Mouse (Mus musculus) CH12.LX (cell line): ENCODE results near the gene Aptx. TPM values are rescaled to one million over a fixed set of nuclear protein-coding genes. Genes with fewer than 3 reads are reported as not detected.

Experiments used
- DNase-seq: peaks from one replicate; pipeline ENCODE4 v3.0.0-alpha.2; 2013; ENCODE audit errors: extremely low read depth
- H3K27ac ChIP-seq: 2 replicates; pipeline ENCODE4 v1.5.1; 2012; ENCODE audit warnings: low read depth, mild to moderate bottlenecking, control low read depth, moderate library complexity; ENCODE audit not compliant: insufficient read depth
- H3K27me3 ChIP-seq: replicated peaks from 2 replicates; pipeline ENCODE3; 2012; ENCODE audit warnings: inconsistent platforms
- H3K36me3 ChIP-seq, 2 experiments: replicated peaks in 1 of 2; 2 replicates each; pipeline versions ENCODE3 to v1.6.1; 2012; ENCODE audit warnings: inconsistent platforms in 1 of 2, low read length in 1 of 2, mild to moderate bottlenecking in 1 of 2, mixed read lengths in 1 of 2, moderate library complexity in 1 of 2; ENCODE audit not compliant: control insufficient read depth in 1 of 2, insufficient read depth in 1 of 2
- H3K4me1 ChIP-seq, 2 experiments: 2 replicates each; pipeline ENCODE4 v1.6.1; 2012; ENCODE audit warnings: inconsistent platforms in 1 of 2, moderate library complexity in 1 of 2; ENCODE audit not compliant: insufficient read depth in 2 of 2, control insufficient read depth in 1 of 2
- H3K4me2 ChIP-seq: 2 replicates; pipeline ENCODE4 v1.6.1; 2012; ENCODE audit warnings: low read depth, mild to moderate bottlenecking, control low read depth; ENCODE audit not compliant: poor library complexity, insufficient read depth, severe bottlenecking
- H3K4me3 ChIP-seq, 3 experiments: fragments of 150-350 bp in 1 of 3; sonication (generic) in 1 of 3; replicated peaks in 1 of 3; 2 replicates each; pipeline versions ENCODE3 to v1.5.1; 2011 to 2012; ENCODE audit warnings: low read depth in 2 of 3, low read length in 2 of 3, mild to moderate bottlenecking in 2 of 3, moderate library complexity in 2 of 3, control low read depth in 1 of 3, improper control_type of control experiment in 1 of 3, inconsistent platforms in 1 of 3, mixed read lengths in 1 of 3; ENCODE audit not compliant: poor library complexity in 1 of 3
- H3K79me2 ChIP-seq: replicated peaks from 2 replicates; pipeline ENCODE4 v1.6.1; 2012; ENCODE audit warnings: mild to moderate bottlenecking, moderate library complexity; ENCODE audit not compliant: control insufficient read depth, poor library complexity, insufficient read depth, severe bottlenecking; ENCODE audit errors: extremely low read depth
- H3K9ac ChIP-seq: 2 replicates; pipeline ENCODE4 v1.6.1; 2012; ENCODE audit warnings: low read depth, mild to moderate bottlenecking, control low read depth, moderate library complexity; ENCODE audit not compliant: insufficient read depth
- H3K9me3 ChIP-seq: replicated peaks from 2 replicates; pipeline ENCODE3; 2012; ENCODE audit warnings: low read length, inconsistent platforms, mixed read lengths
- BHLHE40 ChIP-seq: IDR thresholded peaks from 2 replicates; pipeline ENCODE4 v1.6.1; 2011; ENCODE audit warnings: mild to moderate bottlenecking, low read depth, low read length, improper control_type of control experiment
- CHD2 ChIP-seq: IDR thresholded peaks from 2 replicates; pipeline ENCODE4 v1.6.1; 2011; ENCODE audit warnings: low read length, improper control_type of control experiment
- CTCF ChIP-seq, 2 experiments: IDR thresholded peaks in 1 of 2; conservative IDR thresholded peaks in 1 of 2; 2 replicates each; pipeline ENCODE4 v1.5.1; 2011 to 2012; ENCODE audit warnings: low read depth in 2 of 2, low read length in 2 of 2, improper control_type of control experiment in 1 of 2, inconsistent platforms in 1 of 2, mild to moderate bottlenecking in 1 of 2, moderate library complexity in 1 of 2
- MAX ChIP-seq: IDR thresholded peaks from 2 replicates; pipeline ENCODE4 v1.6.1; 2011; ENCODE audit warnings: low read length, improper control_type of control experiment
- NRF1 ChIP-seq: IDR thresholded peaks from 2 replicates; pipeline ENCODE4 v1.6.1; 2014; ENCODE audit warnings: low read depth, mild to moderate bottlenecking, inconsistent platforms, low read length, improper control_type of control experiment, moderate library complexity
- RAD21 ChIP-seq: IDR thresholded peaks from 2 replicates; pipeline ENCODE4 v1.6.1; 2011; ENCODE audit warnings: low read depth, mild to moderate bottlenecking, low read length, improper control_type of control experiment, moderate library complexity
- dilution Hi-C: fragments of 300-500 bp; cut with MboI; formaldehyde crosslinking; loops from 2 replicates; pipeline ENCODE4 v1.14.3; 2020; ENCODE audit warnings: low sequenced_read_pairs; ENCODE audit not compliant: extremely low pct_unique_long_range_greater_than_20kb, extremely low pct_ligation_motif_present
- in situ Hi-C: fragments of 300-500 bp; cut with MboI; formaldehyde crosslinking; loops from 3 replicates; pipeline ENCODE4 v1.14.3; 2019; ENCODE audit warnings: low sequenced_read_pairs, low pct_ligation_motif_present, low pct_unique_long_range_greater_than_20kb, mixed read lengths
- polyA plus RNA-seq: library from polyadenylated mRNA; unstranded; fragments of >175 nt; gene quantifications from 2 replicates; pipeline ENCODE4 v1.2.1, GENCODE M21; 2012; ENCODE audit warnings: low read depth; ENCODE audit not compliant: insufficient read length
- total RNA-seq, 2 experiments: library from RNA; depleted of rRNA; stranded (reverse); fragments of 300-350 nt in 1 of 2; fragments of >200 nt in 1 of 2; gene quantifications; 2 replicates each; pipeline ENCODE4 v1.2.3; 2012 to 2014

Gene Aptx
- total and polyA plus RNA-seq, 3 experiments = 15.1 to 20.2 (median 16.6) TPM

DNA sequence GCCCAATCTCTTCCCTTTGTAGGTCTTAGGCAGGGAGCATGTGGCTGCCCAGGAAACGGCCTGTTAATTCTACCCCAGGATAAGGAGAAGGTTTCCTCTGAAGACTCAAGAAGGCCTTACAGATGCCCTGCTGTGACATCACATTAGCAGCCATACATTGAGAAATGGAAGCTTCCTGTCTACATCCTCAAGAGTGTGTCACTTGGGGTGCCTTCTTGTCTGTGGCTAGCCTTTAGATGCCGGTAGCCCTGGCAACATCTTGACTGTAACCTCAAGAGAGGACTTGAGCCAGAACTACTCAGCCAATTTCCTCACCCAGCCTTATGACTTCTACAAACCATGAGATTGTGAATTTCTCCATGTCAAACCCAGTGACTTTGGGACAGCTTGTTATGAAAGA lies 51.9 kb downstream of the Aptx start:
- H3K4me1 ChIP-seq = 0 out of 4 replicates have a peak, but pooled peaks cover 0 to 2% of the 10 kb centered on the region in 2 experiments
- no peaks in the 10 kb centered on the region for H3K9me3 ChIP-seq
- H3K4me2 ChIP-seq = no peak overlapping the region
- H3K79me2 ChIP-seq = no peaks in the 10 kb centered on the region
- dilution Hi-C loops = no loop called here
- in situ Hi-C loops = no loop called here
- no peak overlapping the region for H3K27ac ChIP-seq
- DNase-seq = no peak
- H3K36me3 ChIP-seq = no peaks in the 10 kb centered on the region
- H3K27me3 ChIP-seq = no peaks in the 10 kb centered on the region
- no peak for TF ChIP-seq MAX
- H3K9ac ChIP-seq = no peak overlapping the region
- H3K4me3 ChIP-seq = no peak overlapping the region

GRCm38 (mm10) chr4:40649111-40649510 lies 53.9 kb downstream of the Aptx start:
- dilution Hi-C loops = no loop called here
- H3K36me3 ChIP-seq = no peaks in the 10 kb centered on the region
- 0 out of 4 replicates have a peak, but pooled peaks cover 0 to 2% of the 10 kb centered on the region in 2 experiments for H3K4me1 ChIP-seq
- no peak for DNase-seq
- no peak overlapping the region for H3K4me3 ChIP-seq
- no peaks in the 10 kb centered on the region for H3K27me3 ChIP-seq
- H3K9me3 ChIP-seq = peaks cover 2% of the 10 kb centered on the region
- no peak overlapping the region for H3K9ac ChIP-seq
- no peak overlapping the region for H3K4me2 ChIP-seq
- no peak for TF ChIP-seq NRF1
- no peak for TF ChIP-seq BHLHE40
- TF ChIP-seq, all 38 proteins: peak for 0
- Histone ChIP-seq H3K79me2 (no peaks in the 10 kb centered on the region), H3K27ac (no peak overlapping the region)
- in situ Hi-C loops = no loop called here

- Histone ChIP-seq H3K4me1 (no peaks in the 10 kb centered on the region), H3K79me2 (no peaks in the 10 kb centered on the region), H3K9me3 (peaks cover 4% of the 10 kb centered on the region), H3K27me3 (no peaks in the 10 kb centered on the region), H3K4me3 (no peak overlapping the region), H3K9ac (no peak overlapping the region), H3K4me2 (no peak overlapping the region), H3K27ac (no peak overlapping the region), H3K36me3 (no peaks in the 10 kb centered on the region)
- no peak for DNase-seq
- no peak for TF ChIP-seq CHD2
- in situ Hi-C loops = no loop called here
- dilution Hi-C loops = no loop called here
Observed at GRCm38 (mm10) chr4:40643567-40643966, 59.4 kb downstream of the Aptx start.

DNA sequence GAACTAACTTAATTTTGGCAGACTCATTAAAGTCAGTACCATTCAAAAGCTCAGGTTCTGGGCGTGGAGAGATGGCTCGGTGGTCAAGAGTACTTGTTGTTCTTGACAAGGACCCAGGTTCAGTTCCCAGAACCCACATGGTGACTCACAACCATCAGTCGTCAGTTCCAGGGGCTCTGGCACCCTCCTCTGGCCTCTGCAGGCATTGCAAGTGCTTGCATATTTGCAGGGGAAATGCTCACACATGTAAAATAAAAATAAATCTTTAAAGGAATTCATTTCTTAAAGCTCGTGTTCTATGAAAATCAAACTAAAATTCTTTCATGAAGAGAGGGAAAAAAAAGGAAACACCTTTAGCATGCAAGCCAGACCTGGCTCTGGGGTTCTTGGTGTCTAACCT lies 62.0 kb downstream of the Aptx start:
- Histone ChIP-seq H3K36me3 (no peaks in the 10 kb centered on the region), H3K27ac (no peak overlapping the region), H3K4me1 (no peaks in the 10 kb centered on the region), H3K9me3 (peaks cover 4% of the 10 kb centered on the region), H3K79me2 (no peaks in the 10 kb centered on the region), H3K27me3 (no peaks in the 10 kb centered on the region)
- in situ Hi-C loops = no loop called here
- no peak for DNase-seq
- TF ChIP-seq RAD21 (peak; percentile 17), NRF1 (no peak), CTCF (conservative IDR thresholded peaks at IDR 0.05 in 1 of 2, IDR thresholded peaks at IDR 0.05 in 1 of 2; ENCODE audit: low read depth in 2 of 2, low read length in 2 of 2) (peak in 1 of 2 experiments; percentile 36; a peak in 2 of 4 replicates)
- TF ChIP-seq, all 38 proteins: peak for 2
- Histone ChIP-seq H3K4me2 (no peak overlapping the region), H3K4me3 (no peak overlapping the region), H3K9ac (no peak overlapping the region)
- dilution Hi-C loops = no loop called here

Other genes with a start within 250 kb of the Aptx start
- gene Tmem215, start 231.0 kb downstream of the Aptx start, total RNA-seq (2012; rRNA removed) = not detected in 2 replicates
- not detected in 2 replicates for gene Tmem215, start 231.0 kb downstream of the Aptx start, total RNA-seq (2014; rRNA removed)
- gene Tmem215, start 231.0 kb downstream of the Aptx start, polyA plus RNA-seq = not detected in 2 replicates
- gene Dnaja1, start 19.0 kb upstream of the Aptx start, total RNA-seq (2012; rRNA removed) = 67.9 and 127 TPM in 2 replicates
- 117 and 170 TPM in 2 replicates for gene Dnaja1, start 19.0 kb upstream of the Aptx start, total RNA-seq (2014; rRNA removed)
- gene Dnaja1, start 19.0 kb upstream of the Aptx start, polyA plus RNA-seq = 412 and 485 TPM in 2 replicates
- 93.4 and 108 TPM in 2 replicates for gene Smu1, start 54.7 kb upstream of the Aptx start, total RNA-seq (2012; rRNA removed)
- 182 and 183 TPM in 2 replicates for gene Smu1, start 54.7 kb upstream of the Aptx start, total RNA-seq (2014; rRNA removed)
- gene Smu1, start 54.7 kb upstream of the Aptx start, polyA plus RNA-seq = 111 and 118 TPM in 2 replicates
- gene B4galt1, start 150.8 kb upstream of the Aptx start, total RNA-seq (2012; rRNA removed) = 39.5 and 46.6 TPM in 2 replicates
- 59.6 and 66.6 TPM in 2 replicates for gene B4galt1, start 150.8 kb upstream of the Aptx start, total RNA-seq (2014; rRNA removed)
- 72.4 and 80.2 TPM in 2 replicates for gene B4galt1, start 150.8 kb upstream of the Aptx start, polyA plus RNA-seq
- gene Spink4, start 216.9 kb upstream of the Aptx start, total RNA-seq (2012; rRNA removed) = not detected in 2 replicates
- gene Spink4, start 216.9 kb upstream of the Aptx start, total RNA-seq (2014; rRNA removed) = not detected in 2 replicates
- gene Spink4, start 216.9 kb upstream of the Aptx start, polyA plus RNA-seq = not detected in 2 replicates
- 105 and 123 TPM in 2 replicates for gene Bag1, start 245.1 kb upstream of the Aptx start, total RNA-seq (2012; rRNA removed)
- 149 and 190 TPM in 2 replicates for gene Bag1, start 245.1 kb upstream of the Aptx start, total RNA-seq (2014; rRNA removed)
- gene Bag1, start 245.1 kb upstream of the Aptx start, polyA plus RNA-seq = 161 and 193 TPM in 2 replicates
- gene Chmp5, start 245.2 kb upstream of the Aptx start, total RNA-seq (2012; rRNA removed) = 51.6 and 53.0 TPM in 2 replicates
- gene Chmp5, start 245.2 kb upstream of the Aptx start, total RNA-seq (2014; rRNA removed) = 86.7 and 88.1 TPM in 2 replicates
- 43.6 and 45.9 TPM in 2 replicates for gene Chmp5, start 245.2 kb upstream of the Aptx start, polyA plus RNA-seq